Mouse (Mus musculus) brain, embryonic 14.5 days (tissue): Measurements from ENCODE around the gene Scgb1b27.

Source experiments
- CTCF ChIP-seq: fragments of 200-500 bp; IDR thresholded peaks from 2 replicates; pipeline ENCODE4 v1.5.1; 2012; ENCODE audit warnings: inconsistent platforms, mild to moderate bottlenecking, moderate library complexity, borderline replicate concordance; ENCODE audit not compliant: insufficient read depth, insufficient read length; ENCODE audit errors: extremely low read depth
- POLR2A ChIP-seq: fragments of 200-500 bp; IDR thresholded peaks from 2 replicates; pipeline ENCODE4 v1.6.1; 2012; ENCODE audit warnings: mild to moderate bottlenecking, inconsistent platforms, borderline replicate concordance; ENCODE audit not compliant: poor library complexity, insufficient read depth, insufficient read length, severe bottlenecking; ENCODE audit errors: extremely low read depth

DNA sequence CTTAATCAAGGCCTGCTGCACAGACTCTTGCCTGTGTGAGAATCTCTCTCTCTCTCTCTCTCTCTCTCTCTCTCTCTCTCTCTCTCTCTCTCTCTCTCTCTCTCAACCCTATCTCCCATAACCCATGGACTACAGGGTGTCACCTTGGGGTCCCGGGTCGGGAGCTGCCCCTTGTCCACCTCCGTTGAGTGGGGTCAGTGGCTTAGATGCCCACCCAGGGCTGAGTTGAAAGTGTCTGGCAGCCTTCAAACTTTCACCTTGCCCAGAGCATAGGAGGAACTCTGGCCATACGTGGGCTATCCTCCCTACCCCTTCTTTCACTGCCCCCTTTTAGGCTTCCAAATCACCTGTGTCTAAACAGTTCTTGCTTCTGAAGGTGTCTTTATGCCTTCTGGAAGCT, 4.4 kb downstream of the Scgb1b27 start:
- no peak for TF ChIP-seq CTCF
- TF ChIP-seq POLR2A = no peak
